Mouse (Mus musculus): ENCODE data around the gene Fam160b1. TPM values are rescaled to one million over a fixed set of nuclear protein-coding genes. Genes with fewer than 3 reads are reported as not detected.

The Fam160b1 gene
- polyA plus RNA-seq, 1 experiment from 2014 or later = 14.5 TPM

DNA sequence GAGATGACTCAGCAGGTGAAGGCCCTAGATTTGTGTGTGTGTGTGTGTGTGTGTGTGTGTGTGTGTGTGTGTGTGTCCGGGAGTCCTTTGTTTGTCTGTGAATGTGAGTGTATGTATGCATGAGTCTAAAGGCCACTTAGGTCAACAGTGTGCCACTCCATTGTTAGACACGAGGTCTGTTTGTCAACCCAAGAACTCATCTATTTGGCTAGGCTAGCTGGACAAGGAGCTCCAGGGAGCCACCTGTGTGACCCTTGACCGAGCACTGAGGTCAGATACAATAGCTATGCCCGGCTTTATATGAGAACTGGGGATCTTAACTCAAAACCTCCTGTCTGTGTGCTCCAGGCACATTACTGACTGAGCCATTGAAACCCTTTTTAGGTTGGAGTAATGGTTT is 38.0 kb upstream of the Fam160b1 start:
- Histone ChIP-seq H3K9me3 (ENCODE audit: control insufficient read depth, low read length) (no peaks in the 10 kb centered on the region), H3K4me2 (ENCODE audit: low read depth, low read length, severe bottlenecking) (no peak overlapping the region), H3K36me3 (ENCODE audit: control insufficient read depth, insufficient read depth, low read length) (no peaks in the 10 kb centered on the region), H3K4me1 (replicated peaks; ENCODE audit: control insufficient read depth, insufficient read depth, low read length) (no peaks in the 10 kb centered on the region), H3K27ac (ENCODE audit: low read depth, low read length) (no peak overlapping the region), H3K27me3 (ENCODE audit: control insufficient read depth, insufficient read depth, low read length) (no peaks in the 10 kb centered on the region), H3K9ac (ENCODE audit: low read length) (no peak overlapping the region), H3K4me3 (ENCODE audit: low read depth, low read length) (no peak overlapping the region)
- ATAC-seq (replicated peaks; ENCODE audit: low FRiP score) = no peak
- WGBS = 80% methylated on average over 4 of the region's 4 CpGs
- no peak for DNase-seq (ENCODE audit: low spot score)

DNA sequence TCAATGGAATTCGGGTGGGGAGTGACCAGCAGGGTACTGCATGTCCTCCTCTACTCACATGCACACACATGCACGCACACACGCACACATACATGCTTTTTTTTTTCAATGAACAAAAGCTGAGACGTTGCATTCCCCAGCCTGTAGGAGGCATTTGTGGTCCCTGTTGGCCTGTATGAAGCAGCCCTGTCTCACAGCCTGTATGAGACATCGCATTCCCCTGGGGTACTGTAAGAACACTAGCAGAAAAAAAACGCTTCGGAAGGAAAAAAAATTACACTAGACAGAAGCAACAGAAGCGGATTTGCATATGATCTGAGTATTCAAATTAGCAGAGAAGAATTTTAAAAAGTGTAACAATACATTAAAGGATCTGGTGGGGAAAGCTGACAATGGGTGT is 37.4 kb upstream of the Fam160b1 start:
- H3K27ac ChIP-seq (ENCODE audit: low read depth, low read length) = no peak overlapping the region
- H3K4me3 ChIP-seq (ENCODE audit: low read depth, low read length) = no peak overlapping the region
- no peaks in the 10 kb centered on the region for H3K9me3 ChIP-seq (ENCODE audit: control insufficient read depth, low read length)
- no peak overlapping the region for H3K9ac ChIP-seq (ENCODE audit: low read length)
- 90% methylated on average over 8 of the region's 8 CpGs for WGBS
- H3K36me3 ChIP-seq (ENCODE audit: control insufficient read depth, insufficient read depth, low read length) = no peaks in the 10 kb centered on the region
- ATAC-seq (replicated peaks; ENCODE audit: low FRiP score) (no peak), DNase-seq (ENCODE audit: low spot score) (no peak)
- H3K4me2 ChIP-seq (ENCODE audit: low read depth, low read length, severe bottlenecking) = no peak overlapping the region
- no peaks in the 10 kb centered on the region for H3K27me3 ChIP-seq (ENCODE audit: control insufficient read depth, insufficient read depth, low read length)
- no peaks in the 10 kb centered on the region for H3K4me1 ChIP-seq (replicated peaks; ENCODE audit: control insufficient read depth, insufficient read depth, low read length)

DNA sequence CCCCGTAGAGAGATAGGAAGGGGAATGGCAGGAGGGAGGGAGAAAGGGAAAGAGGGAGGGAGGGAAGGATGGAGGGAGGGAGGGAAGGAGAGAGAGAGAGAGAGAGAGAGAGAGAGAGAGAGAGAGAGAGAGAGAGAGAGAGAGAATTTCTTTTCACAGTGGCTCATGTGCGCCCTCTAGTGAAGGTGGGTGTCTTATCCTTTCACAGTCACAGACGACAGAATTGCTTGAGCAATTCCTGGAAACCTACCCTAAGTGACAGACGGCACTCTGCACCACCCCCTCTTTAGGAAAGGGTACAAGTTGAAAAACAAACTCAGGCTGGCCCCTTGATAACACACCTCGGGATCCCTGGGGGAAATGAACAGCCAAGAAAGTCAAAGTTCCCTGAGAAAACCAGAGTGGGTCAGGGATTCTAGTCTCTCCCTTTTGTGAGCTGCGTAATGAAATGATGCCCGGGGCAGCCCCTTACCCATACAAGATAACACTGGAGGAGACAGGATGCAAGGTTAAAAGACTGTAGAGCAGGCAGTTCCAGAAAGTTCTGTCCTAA is 34.7 kb upstream of the Fam160b1 start:
- Histone ChIP-seq H3K4me1 (replicated peaks; ENCODE audit: control insufficient read depth, insufficient read depth, low read length) (no peaks in the 10 kb centered on the region), H3K4me3 (ENCODE audit: low read depth, low read length) (no peak overlapping the region), H3K27ac (ENCODE audit: low read depth, low read length) (no peak overlapping the region), H3K4me2 (ENCODE audit: low read depth, low read length, severe bottlenecking) (no peak overlapping the region), H3K9ac (ENCODE audit: low read length) (no peak overlapping the region), H3K9me3 (ENCODE audit: control insufficient read depth, low read length) (no peaks in the 10 kb centered on the region), H3K36me3 (ENCODE audit: control insufficient read depth, insufficient read depth, low read length) (no peaks in the 10 kb centered on the region), H3K27me3 (ENCODE audit: control insufficient read depth, insufficient read depth, low read length) (no peaks in the 10 kb centered on the region)
- no peak for ATAC-seq (replicated peaks; ENCODE audit: low FRiP score)
- peak; percentile 78 for DNase-seq (ENCODE audit: low spot score)
- 30% methylated on average over 7 of the region's 7 CpGs for WGBS

DNA sequence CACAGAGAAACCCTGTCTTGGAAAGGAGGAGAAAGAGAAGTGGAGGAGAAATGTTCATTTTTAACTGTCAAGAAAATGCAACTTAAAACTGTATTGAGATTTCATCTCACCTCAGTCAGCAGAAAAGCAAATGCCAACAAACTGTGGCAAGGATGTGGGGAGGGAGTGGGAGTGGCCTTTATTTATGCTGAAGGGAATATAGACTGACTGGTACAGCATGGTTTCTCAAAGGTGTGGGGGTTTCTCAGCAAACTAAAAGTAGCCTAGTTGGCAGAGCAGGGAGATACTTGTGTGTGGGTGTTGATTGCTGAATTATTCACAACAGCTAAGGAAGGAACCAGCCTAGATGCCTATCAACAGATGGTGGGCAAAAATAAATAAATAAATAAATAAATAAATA is 32.8 kb upstream of the Fam160b1 start:
- no peaks in the 10 kb centered on the region for H3K9me3 ChIP-seq (ENCODE audit: control insufficient read depth, low read length)
- H3K4me1 ChIP-seq (replicated peaks; ENCODE audit: control insufficient read depth, insufficient read depth, low read length) = no peaks in the 10 kb centered on the region
- DNase-seq (ENCODE audit: low spot score) (no peak), ATAC-seq (replicated peaks; ENCODE audit: low FRiP score) (no peak)
- H3K4me2 ChIP-seq (ENCODE audit: low read depth, low read length, severe bottlenecking) = no peak overlapping the region
- H3K9ac ChIP-seq (ENCODE audit: low read length) = no peak overlapping the region
- H3K36me3 ChIP-seq (ENCODE audit: control insufficient read depth, insufficient read depth, low read length) = no peaks in the 10 kb centered on the region
- no peaks in the 10 kb centered on the region for H3K27me3 ChIP-seq (ENCODE audit: control insufficient read depth, insufficient read depth, low read length)
- no peak overlapping the region for H3K4me3 ChIP-seq (ENCODE audit: low read depth, low read length)
- no peak overlapping the region for H3K27ac ChIP-seq (ENCODE audit: low read depth, low read length)

DNA sequence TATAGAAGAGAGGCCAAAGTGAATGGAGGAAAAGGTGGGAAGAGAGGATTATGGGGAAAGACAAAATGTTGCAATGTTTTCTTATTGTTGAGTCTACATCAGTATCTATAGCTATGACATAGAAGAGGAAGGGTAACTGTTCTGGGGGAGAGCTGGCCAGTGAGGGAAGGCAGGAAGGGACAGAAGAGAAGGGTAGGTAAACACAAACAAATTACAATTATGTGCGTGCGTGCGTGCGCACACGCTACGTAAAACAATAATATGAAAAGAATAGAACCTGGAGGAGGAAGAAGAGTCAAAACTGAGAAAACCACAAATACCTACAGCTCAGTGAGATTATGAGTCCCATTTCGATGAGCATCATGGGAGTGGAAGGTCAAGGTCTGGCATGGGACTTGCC is 32.2 kb upstream of the Fam160b1 start:
- no peaks in the 10 kb centered on the region for H3K4me1 ChIP-seq (replicated peaks; ENCODE audit: control insufficient read depth, insufficient read depth, low read length)
- no peak overlapping the region for H3K9ac ChIP-seq (ENCODE audit: low read length)
- no peak overlapping the region for H3K4me3 ChIP-seq (ENCODE audit: low read depth, low read length)
- DNase-seq (ENCODE audit: low spot score) (no peak), ATAC-seq (replicated peaks; ENCODE audit: low FRiP score) (no peak)
- H3K36me3 ChIP-seq (ENCODE audit: control insufficient read depth, insufficient read depth, low read length) = no peaks in the 10 kb centered on the region
- WGBS = 98% methylated on average over 7 of the region's 7 CpGs
- no peak overlapping the region for H3K4me2 ChIP-seq (ENCODE audit: low read depth, low read length, severe bottlenecking)
- no peak overlapping the region for H3K27ac ChIP-seq (ENCODE audit: low read depth, low read length)
- H3K9me3 ChIP-seq (ENCODE audit: control insufficient read depth, low read length) = no peaks in the 10 kb centered on the region
- H3K27me3 ChIP-seq (ENCODE audit: control insufficient read depth, insufficient read depth, low read length) = no peaks in the 10 kb centered on the region

DNA sequence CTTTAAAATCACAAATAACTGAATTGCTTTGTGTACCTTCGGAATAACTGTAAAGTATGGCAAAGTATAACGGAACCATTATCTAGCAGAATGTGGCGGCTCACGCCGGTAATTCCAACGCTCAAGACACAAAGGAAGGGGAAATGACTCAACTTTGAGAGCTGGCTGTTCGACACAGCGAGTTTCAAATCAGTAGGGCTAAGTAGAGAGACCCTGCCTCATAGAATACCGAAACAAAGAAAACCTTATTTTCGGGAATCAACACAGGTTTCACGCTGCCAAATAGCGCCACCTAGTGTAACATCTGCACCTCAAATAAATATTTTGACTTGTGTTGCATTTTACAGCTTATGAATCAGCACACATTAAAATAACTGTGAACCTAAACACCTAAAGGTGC is 31.7 kb upstream of the Fam160b1 start:
- Histone ChIP-seq H3K4me3 (ENCODE audit: low read depth, low read length) (no peak overlapping the region), H3K36me3 (ENCODE audit: control insufficient read depth, insufficient read depth, low read length) (no peaks in the 10 kb centered on the region), H3K27ac (ENCODE audit: low read depth, low read length) (no peak overlapping the region), H3K9me3 (ENCODE audit: control insufficient read depth, low read length) (no peaks in the 10 kb centered on the region), H3K4me1 (replicated peaks; ENCODE audit: control insufficient read depth, insufficient read depth, low read length) (no peaks in the 10 kb centered on the region), H3K27me3 (ENCODE audit: control insufficient read depth, insufficient read depth, low read length) (no peaks in the 10 kb centered on the region), H3K4me2 (ENCODE audit: low read depth, low read length, severe bottlenecking) (no peak overlapping the region), H3K9ac (ENCODE audit: low read length) (no peak overlapping the region)
- DNase-seq (ENCODE audit: low spot score) (no peak), ATAC-seq (replicated peaks; ENCODE audit: low FRiP score) (no peak)
- 61% methylated on average over 12 of the region's 12 CpGs for WGBS

DNA sequence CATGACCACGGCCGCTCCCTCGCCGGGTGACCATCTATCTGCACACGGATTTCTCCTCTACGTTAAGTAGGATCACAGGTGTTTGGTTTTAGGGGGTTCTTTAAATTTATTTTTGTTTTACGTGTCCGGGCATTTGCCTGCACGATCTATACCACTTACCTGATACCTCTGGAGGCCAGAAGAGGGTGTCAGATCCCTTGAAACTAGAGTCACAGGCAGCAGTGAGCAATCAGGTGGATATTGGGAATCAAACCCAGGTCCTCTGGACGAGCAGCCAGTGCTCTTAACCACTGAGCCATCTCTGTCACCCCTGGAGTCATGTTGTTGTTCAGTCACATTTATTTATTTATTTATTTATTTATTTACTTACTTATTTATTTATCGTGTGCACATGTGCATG is 30.2 kb upstream of the Fam160b1 start:
- H3K27me3 ChIP-seq (ENCODE audit: control insufficient read depth, insufficient read depth, low read length) = no peaks in the 10 kb centered on the region
- ATAC-seq (replicated peaks; ENCODE audit: low FRiP score) (no peak), DNase-seq (ENCODE audit: low spot score) (no peak)
- H3K36me3 ChIP-seq (ENCODE audit: control insufficient read depth, insufficient read depth, low read length) = no peaks in the 10 kb centered on the region
- no peaks in the 10 kb centered on the region for H3K4me1 ChIP-seq (replicated peaks; ENCODE audit: control insufficient read depth, insufficient read depth, low read length)
- H3K9me3 ChIP-seq (ENCODE audit: control insufficient read depth, low read length) = no peaks in the 10 kb centered on the region
- H3K27ac ChIP-seq (ENCODE audit: low read depth, low read length) = no peak overlapping the region
- 78% methylated on average over 11 of the region's 11 CpGs for WGBS
- no peak overlapping the region for H3K9ac ChIP-seq (ENCODE audit: low read length)
- no peak overlapping the region for H3K4me2 ChIP-seq (ENCODE audit: low read depth, low read length, severe bottlenecking)
- H3K4me3 ChIP-seq (ENCODE audit: low read depth, low read length) = no peak overlapping the region

DNA sequence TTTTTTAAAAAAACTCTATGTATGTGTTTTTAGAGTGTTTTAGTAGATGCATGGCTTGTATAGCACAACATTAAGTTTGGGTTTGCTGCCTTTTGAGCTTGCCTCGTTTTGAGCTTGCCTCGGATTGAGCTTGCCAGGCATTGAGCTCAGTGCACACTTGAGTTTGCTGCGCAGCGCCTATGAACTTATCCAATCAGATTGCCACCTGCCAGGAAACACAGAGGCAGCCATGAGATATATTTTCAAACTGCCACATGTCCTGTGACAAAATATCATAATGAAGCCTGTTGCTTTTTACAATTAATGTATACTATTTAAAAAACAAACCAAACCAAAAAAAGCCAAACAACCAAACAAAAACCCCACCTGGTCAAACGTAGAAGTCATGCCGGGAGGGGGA is 29.2 kb upstream of the Fam160b1 start:
- H3K27ac ChIP-seq (ENCODE audit: low read depth, low read length) = no peak overlapping the region
- no peak overlapping the region for H3K4me3 ChIP-seq (ENCODE audit: low read depth, low read length)
- no peaks in the 10 kb centered on the region for H3K27me3 ChIP-seq (ENCODE audit: control insufficient read depth, insufficient read depth, low read length)
- no peak for ATAC-seq (replicated peaks; ENCODE audit: low FRiP score)
- no peaks in the 10 kb centered on the region for H3K36me3 ChIP-seq (ENCODE audit: control insufficient read depth, insufficient read depth, low read length)
- no peak for DNase-seq (ENCODE audit: low spot score)
- no peak overlapping the region for H3K9ac ChIP-seq (ENCODE audit: low read length)
- no peaks in the 10 kb centered on the region for H3K4me1 ChIP-seq (replicated peaks; ENCODE audit: control insufficient read depth, insufficient read depth, low read length)
- whole genome bisulfite sequencing = 80% methylated on average over 6 of the region's 6 CpGs
- no peak overlapping the region for H3K4me2 ChIP-seq (ENCODE audit: low read depth, low read length, severe bottlenecking)
- no peaks in the 10 kb centered on the region for H3K9me3 ChIP-seq (ENCODE audit: control insufficient read depth, low read length)

DNA sequence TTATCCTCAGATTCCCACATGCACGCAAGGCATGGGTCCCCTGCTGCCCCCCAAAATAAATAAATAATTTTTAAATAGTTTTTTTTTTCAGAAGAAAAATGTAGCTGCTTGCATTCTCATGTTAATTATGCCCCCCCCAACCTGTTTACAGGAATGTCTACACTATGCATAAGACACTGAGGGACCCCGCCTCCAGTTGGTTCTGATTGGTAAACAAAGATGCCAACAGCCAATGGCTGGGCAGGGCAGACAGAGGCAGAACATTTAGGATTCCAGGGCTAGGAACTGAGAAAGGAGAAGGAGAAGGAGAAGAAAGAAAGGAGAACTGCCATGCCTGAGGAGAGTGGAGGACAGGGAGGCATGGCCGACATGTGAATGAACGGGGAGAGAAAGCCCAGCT is 27.1 kb upstream of the Fam160b1 start:
- no peak overlapping the region for H3K27ac ChIP-seq (ENCODE audit: low read depth, low read length)
- H3K27me3 ChIP-seq (ENCODE audit: control insufficient read depth, insufficient read depth, low read length) = no peaks in the 10 kb centered on the region
- H3K9me3 ChIP-seq (ENCODE audit: control insufficient read depth, low read length) = no peaks in the 10 kb centered on the region
- no peak overlapping the region for H3K9ac ChIP-seq (ENCODE audit: low read length)
- no peak for ATAC-seq (replicated peaks; ENCODE audit: low FRiP score)
- no peak overlapping the region for H3K4me2 ChIP-seq (ENCODE audit: low read depth, low read length, severe bottlenecking)
- H3K4me1 ChIP-seq (replicated peaks; ENCODE audit: control insufficient read depth, insufficient read depth, low read length) = no peaks in the 10 kb centered on the region
- WGBS = 83% methylated on average over 4 of the region's 4 CpGs
- no peak overlapping the region for H3K4me3 ChIP-seq (ENCODE audit: low read depth, low read length)
- DNase-seq (ENCODE audit: low spot score) = no peak
- no peaks in the 10 kb centered on the region for H3K36me3 ChIP-seq (ENCODE audit: control insufficient read depth, insufficient read depth, low read length)
